Mouse (Mus musculus): Measurements from ENCODE around the gene Zcchc14.

GRCm38 (mm10) chr8:121642804-121643203 is 9.9 kb downstream of the Zcchc14 start:
- TF ChIP-seq POLR2A (IDR thresholded peaks at IDR 0.05; ENCODE audit: control insufficient read depth, low read depth, low read length) = no peak
- TF ChIP-seq CTCF (IDR thresholded peaks at IDR 0.05; ENCODE audit: control insufficient read depth, insufficient read depth, insufficient replicate concordance, low read depth, low read length) = no peak

Data from testis, adult 2 months (tissue).